Mouse (Mus musculus) Patski (cell line): ENCODE measurements at regions not wholly inside any gene's neighbourhood (a gene's known extent, or its start where the extent isn't known, plus 50 kb on each side); places are given as distances from the start of the nearest gene placed in this dataset.
"Not testable (repeated sequence)": the region's sequence is repeated elsewhere in the genome, so short reads cannot be mapped to it uniquely, and the experiment has no call there.

Source experiments
- ATAC-seq: fragments of 100-300 bp; one replicate; pipeline ENCODE4 v1.8.0; 2021
- CTCF ChIA-PET: fragments of 350-600 bp; sonication (Branson Sonifier 250); formaldehyde crosslinking; loops from one replicate; lab custom pipeline; 2022; ENCODE audit warnings: inconsistent platforms; lab: Charles Lee
- POLR2A ChIA-PET: fragments of 350-600 bp; sonication (Branson Sonifier 250); formaldehyde crosslinking; loops from one replicate; lab custom pipeline; 2022; ENCODE audit warnings: antibody characterized with exemption, inconsistent platforms; lab: Charles Lee
- DNase-seq: peaks from one replicate; pipeline ENCODE4 v3.0.0-alpha.2; 2011; ENCODE audit warnings: low read depth, low spot score
- H3K27me3 ChIP-seq: fragments of 371-371 bp; one replicate; pipeline ENCODE4 v1.5.1; 2021
- CTCF ChIP-seq: fragments of 100-300 bp; IDR thresholded peaks from one replicate; pipeline ENCODE4 v1.5.1; 2021
- in situ Hi-C: fragments of 300-500 bp; cut with MboI; formaldehyde crosslinking; loops from 3 replicates; pipeline ENCODE4 v1.11.1; 2018; ENCODE audit warnings: low pct_unique_long_range_greater_than_20kb, mixed read lengths

GRCm38 (mm10) chr5:45382804-45383203 is 67.2 kb downstream of the Qdpr start:
- in situ Hi-C loops: no loop called here
- ATAC-seq: no peak
- ChIA-PET CTCF (no interaction called here), POLR2A (no interaction called here)
- no peak for DNase-seq
- H3K27me3 ChIP-seq: peaks cover 13% of the 10 kb centered on the region
- no peak for TF ChIP-seq CTCF

GRCm38 (mm10) chr5:45378486-45378885 is 71.5 kb downstream of the Qdpr start:
- TF ChIP-seq CTCF: no peak
- in situ Hi-C loops: no loop called here
- ATAC-seq (no peak), DNase-seq (no peak)
- H3K27me3 ChIP-seq: peaks cover 16% of the 10 kb centered on the region
- ChIA-PET CTCF (no interaction called here), POLR2A (no interaction called here)

- ATAC-seq: no peak
- in situ Hi-C loops: no loop called here
- CTCF ChIA-PET: interaction anchor here (0.6 kb wide), 1 partner anchor 257 kb away, joined by 4 read pairs; no protein-coding TSS in a partner anchor
Observed at GRCm38 (mm10) chr5:45373069-45373468, 77.0 kb downstream of the Qdpr start.

GRCm38 (mm10) chr5:45368451-45368850 is 81.6 kb downstream of the Qdpr start:
- no peak for TF ChIP-seq CTCF
- no peak for DNase-seq
- ChIA-PET POLR2A (no interaction called here), CTCF (no interaction called here)
- in situ Hi-C loops: no loop called here
- ATAC-seq: no peak
- H3K27me3 ChIP-seq: peaks cover 12% of the 10 kb centered on the region

More at GRCm38 (mm10) chr5:45373069-45373468, 77.0 kb downstream of the Qdpr start:
- no peak for TF ChIP-seq CTCF
- POLR2A ChIA-PET: no interaction called here
- H3K27me3 ChIP-seq: peaks cover 6% of the 10 kb centered on the region
- no peak for DNase-seq

GRCm38 (mm10) chr5:45360189-45360588 is 89.8 kb downstream of the Qdpr start:
- TF ChIP-seq CTCF: no peak
- H3K27me3 ChIP-seq: peaks cover 9% of the 10 kb centered on the region
- DNase-seq (no peak), ATAC-seq (no peak)
- in situ Hi-C loops: no loop called here
- POLR2A ChIA-PET: no interaction called here
- CTCF ChIA-PET: no interaction called here

GRCm38 (mm10) chr5:45340411-45340810 is 109.6 kb downstream of the Qdpr start:
- POLR2A ChIA-PET: no interaction called here
- peaks cover 10% of the 10 kb centered on the region for H3K27me3 ChIP-seq
- in situ Hi-C loops: no loop called here
- no peak for TF ChIP-seq CTCF
- no peak for DNase-seq
- ATAC-seq: no peak
- CTCF ChIA-PET: no interaction called here

GRCm38 (mm10) chr5:45336801-45337200 is 113.2 kb downstream of the Qdpr start:
- no peak for ATAC-seq
- peaks cover 16% of the 10 kb centered on the region for H3K27me3 ChIP-seq
- ChIA-PET POLR2A (no interaction called here), CTCF (no interaction called here)
- no peak for TF ChIP-seq CTCF
- in situ Hi-C loops: no loop called here
- no peak for DNase-seq

GRCm38 (mm10) chr5:45324468-45324867 is 125.6 kb downstream of the Qdpr start:
- CTCF ChIA-PET, DNase-seq, in situ Hi-C loops, H3K27me3 ChIP-seq, ATAC-seq, POLR2A ChIA-PET: not testable (repeated sequence)

- ChIA-PET POLR2A (no interaction called here), CTCF (no interaction called here)
- no peak for TF ChIP-seq CTCF
- H3K27me3 ChIP-seq: peaks cover 11% of the 10 kb centered on the region
- in situ Hi-C loops: no loop called here
- ATAC-seq (no peak), DNase-seq (no peak)
Observed at GRCm38 (mm10) chr5:45323500-45323899, 126.5 kb downstream of the Qdpr start.

GRCm38 (mm10) chr5:45318026-45318425 is 132.0 kb downstream of the Qdpr start:
- H3K27me3 ChIP-seq: peaks cover 11% of the 10 kb centered on the region
- CTCF ChIA-PET: no interaction called here
- no peak for DNase-seq
- TF ChIP-seq CTCF: no peak
- in situ Hi-C loops: no loop called here
- ATAC-seq: no peak
- POLR2A ChIA-PET: no interaction called here

- TF ChIP-seq CTCF: no peak
- ChIA-PET CTCF (no interaction called here), POLR2A (no interaction called here)
- peaks cover 6% of the 10 kb centered on the region for H3K27me3 ChIP-seq
- ATAC-seq (no peak), DNase-seq (no peak)
- in situ Hi-C loops: no loop called here
Observed at GRCm38 (mm10) chr5:45301120-45301519, 148.9 kb downstream of the Qdpr start.

GRCm38 (mm10) chr5:45298872-45299271 is 151.2 kb downstream of the Qdpr start:
- peaks cover 6% of the 10 kb centered on the region for H3K27me3 ChIP-seq
- ChIA-PET POLR2A (no interaction called here), CTCF (interaction anchor here (1.4 kb wide), 1 partner anchor 11 kb away, joined by 5 read pairs; no protein-coding TSS in a partner anchor)
- no peak for ATAC-seq
- no peak for TF ChIP-seq CTCF
- DNase-seq: no peak
- in situ Hi-C loops: no loop called here
